Mouse (Mus musculus) kidney, embryonic 15.5 days (tissue): ENCODE measurements around the gene Dus3l. TPM values are rescaled to one million over a fixed set of nuclear protein-coding genes. Genes with fewer than 3 reads are reported as not detected.
A peak's percentile ranks its signal among the peaks of the same experiment; 100 is the strongest.

Source experiments
- ATAC-seq: fragments of 200-750 bp; cut with Nextera tagmentation; replicated peaks from 2 replicates; pipeline ENCODE4 v1.8.0; 2017; ENCODE audit warnings: moderate TSS enrichment; ENCODE audit not compliant: low FRiP score
- H3K27ac ChIP-seq: fragments of 300-500 bp; sonication (generic); 2 replicates; pipeline ENCODE4 v1.5.1; 2015; ENCODE audit warnings: mild to moderate bottlenecking, inconsistent platforms
- H3K27me3 ChIP-seq: fragments of 300-500 bp; sonication (generic); 2 replicates; pipeline ENCODE4 v1.6.1; 2015; ENCODE audit warnings: inconsistent platforms
- H3K36me3 ChIP-seq: fragments of 300-500 bp; sonication (generic); 2 replicates; pipeline ENCODE4 v1.6.1; 2015; ENCODE audit warnings: inconsistent platforms
- H3K4me1 ChIP-seq: fragments of 300-500 bp; sonication (generic); 2 replicates; pipeline ENCODE4 v1.6.1; 2015; ENCODE audit warnings: inconsistent platforms
- H3K4me2 ChIP-seq: fragments of 300-500 bp; sonication (generic); 2 replicates; pipeline ENCODE4 v1.6.1; 2015; ENCODE audit warnings: moderate library complexity, mild to moderate bottlenecking, inconsistent platforms
- H3K4me3 ChIP-seq: fragments of 300-500 bp; sonication (generic); replicated peaks from 2 replicates; pipeline ENCODE4 v1.5.1; 2015; ENCODE audit warnings: mild to moderate bottlenecking, inconsistent platforms
- H3K9ac ChIP-seq: fragments of 300-500 bp; sonication (generic); 2 replicates; pipeline ENCODE4 v1.6.1; 2015; ENCODE audit warnings: mild to moderate bottlenecking, inconsistent platforms
- H3K9me3 ChIP-seq: fragments of 300-500 bp; sonication (generic); replicated peaks from 2 replicates; pipeline ENCODE4 v1.6.1; 2016; ENCODE audit warnings: inconsistent platforms
- WGBS: fragments of 180-500 bp; shearing (Covaris S2); methylation state at CpG from one replicate; pipeline ENCODE4 v1.1.7; 2015; ENCODE audit warnings: mixed read lengths; 5-methylcytosine and 5-hydroxymethylcytosine counted together
- polyA plus RNA-seq: library from polyadenylated mRNA; unstranded; fragments of >200 nt; fragmentation: Nextera tagmentation; extraction: Ambion mirVana; gene quantifications from 2 replicates; pipeline ENCODE4 v1.2.1, GENCODE M21; 2015

The Dus3l gene
- polyA plus RNA-seq, 1 experiment from 2014 or later = 54.6 TPM

- Histone ChIP-seq H3K4me1 (peaks cover 31% of the 10 kb centered on the region), H3K27ac (no peak overlapping the region), H3K27me3 (0 out of 2 replicates have a peak, but pooled peaks cover 4% of the 10 kb centered on the region), H3K36me3 (peaks cover 10% of the 10 kb centered on the region), H3K9ac (no peak overlapping the region), H3K4me2 (no peak overlapping the region), H3K9me3 (no peaks in the 10 kb centered on the region), H3K4me3 (no peak overlapping the region)
- 45% methylated on average over 6 of the region's 6 CpGs for WGBS
- ATAC-seq = no peak
These were observed 35.4 kb upstream of the Dus3l start for GRCm38 (mm10) chr17:56729151-56729550.

- H3K9ac ChIP-seq = no peak overlapping the region
- peaks cover 8% of the 10 kb centered on the region; the same call in 1 of the 2 replicates for H3K36me3 ChIP-seq
- 76% methylated on average over 2 of the region's 2 CpGs for WGBS
- H3K27me3 ChIP-seq = 0 out of 2 replicates have a peak, but pooled peaks cover 4% of the 10 kb centered on the region
- no peak for ATAC-seq
- no peak overlapping the region for H3K27ac ChIP-seq
- no peak overlapping the region for H3K4me3 ChIP-seq
- H3K4me1 ChIP-seq = peaks cover 31% of the 10 kb centered on the region
- H3K9me3 ChIP-seq = no peaks in the 10 kb centered on the region
- no peak overlapping the region for H3K4me2 ChIP-seq
These were observed 34.9 kb upstream of the Dus3l start for GRCm38 (mm10) chr17:56729656-56730055.

DNA sequence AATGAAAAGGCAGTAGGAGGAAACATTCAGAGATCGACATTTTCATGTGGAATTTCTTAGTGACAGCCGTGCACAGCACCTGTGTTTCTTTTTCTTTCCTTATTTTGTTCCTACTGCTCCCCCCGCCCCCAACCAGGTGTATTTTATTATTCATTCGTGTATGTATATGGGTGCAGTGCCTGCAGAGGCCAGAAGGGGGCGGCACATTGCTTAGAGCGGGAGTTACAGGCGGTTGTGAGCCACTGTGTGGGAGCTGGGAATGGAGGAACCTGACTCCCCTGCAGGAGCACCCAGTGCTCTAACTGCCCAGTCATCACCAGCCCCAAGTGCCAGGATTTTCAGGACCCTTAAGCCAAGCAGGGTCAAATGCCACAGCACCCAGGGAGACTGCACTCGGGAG is 28.0 kb upstream of the Dus3l start:
- 46% methylated on average over 8 of the region's 8 CpGs for WGBS
- ATAC-seq = no peak

DNA sequence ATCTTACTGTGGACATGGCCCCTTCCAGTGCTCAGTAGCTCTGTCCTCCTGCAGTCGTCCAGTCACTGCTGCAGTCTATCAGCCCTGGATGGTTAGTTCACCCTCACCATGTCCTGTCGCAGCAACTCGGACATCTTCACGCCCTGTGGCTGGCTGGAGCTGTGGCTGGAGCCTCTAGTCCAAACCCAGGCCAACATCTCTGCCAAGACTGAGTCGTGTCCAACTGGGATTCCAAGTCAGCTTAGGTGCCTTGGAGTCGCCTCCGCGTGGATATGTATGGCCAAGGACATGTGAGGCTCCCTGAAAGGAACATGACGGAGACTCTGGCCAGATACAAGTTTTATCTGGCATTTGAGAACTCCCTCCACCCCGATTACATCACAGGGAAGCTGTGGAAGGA is 26.3 kb upstream of the Dus3l start:
- ATAC-seq = no peak
- Histone ChIP-seq H3K9me3 (no peaks in the 10 kb centered on the region), H3K9ac (no peak overlapping the region), H3K4me3 (no peak overlapping the region), H3K36me3 (no peaks in the 10 kb centered on the region), H3K27me3 (0 out of 2 replicates have a peak, but pooled peaks cover 4% of the 10 kb centered on the region), H3K4me1 (no peaks in the 10 kb centered on the region), H3K4me2 (no peak overlapping the region), H3K27ac (no peak overlapping the region)
- WGBS = 83% methylated on average over 10 of the region's 10 CpGs

More for the DNA sequence above, 28.0 kb upstream of the Dus3l start:
- no peak overlapping the region for H3K9ac ChIP-seq
- H3K27ac ChIP-seq = no peak overlapping the region
- H3K27me3 ChIP-seq = 0 out of 2 replicates have a peak, but pooled peaks cover 4% of the 10 kb centered on the region
- no peak overlapping the region for H3K4me2 ChIP-seq
- no peaks in the 10 kb centered on the region for H3K36me3 ChIP-seq
- H3K4me3 ChIP-seq = no peak overlapping the region
- H3K4me1 ChIP-seq = no peaks in the 10 kb centered on the region
- no peaks in the 10 kb centered on the region for H3K9me3 ChIP-seq

- WGBS = 78% methylated on average over 17 of the region's 17 CpGs
- Histone ChIP-seq H3K4me3 (no peak overlapping the region), H3K9ac (no peak overlapping the region), H3K36me3 (no peaks in the 10 kb centered on the region), H3K4me1 (no peaks in the 10 kb centered on the region), H3K9me3 (no peaks in the 10 kb centered on the region), H3K27me3 (no peaks in the 10 kb centered on the region), H3K4me2 (no peak overlapping the region), H3K27ac (no peak overlapping the region)
- no peak for ATAC-seq
These were observed 24.3 kb upstream of the Dus3l start for GRCm38 (mm10) chr17:56740118-56740787.

GRCm38 (mm10) chr17:56740788-56741160 is 23.8 kb upstream of the Dus3l start:
- no peaks in the 10 kb centered on the region for H3K4me1 ChIP-seq
- ATAC-seq = no peak
- H3K27ac ChIP-seq = no peak overlapping the region
- H3K27me3 ChIP-seq = no peaks in the 10 kb centered on the region
- H3K9me3 ChIP-seq = no peaks in the 10 kb centered on the region
- H3K4me2 ChIP-seq = no peak overlapping the region
- WGBS = 79% methylated on average over 17 of the region's 17 CpGs
- H3K4me3 ChIP-seq = no peak overlapping the region
- H3K9ac ChIP-seq = no peak overlapping the region
- H3K36me3 ChIP-seq = no peaks in the 10 kb centered on the region

- Histone ChIP-seq H3K27me3 (no peaks in the 10 kb centered on the region), H3K27ac (no peak overlapping the region), H3K9ac (no peak overlapping the region), H3K9me3 (no peaks in the 10 kb centered on the region), H3K36me3 (no peaks in the 10 kb centered on the region), H3K4me2 (no peak overlapping the region), H3K4me1 (no peaks in the 10 kb centered on the region), H3K4me3 (no peak overlapping the region)
- WGBS = 65% methylated on average over 5 of the region's 5 CpGs
- no peak for ATAC-seq
These were observed 20.4 kb upstream of the Dus3l start for GRCm38 (mm10) chr17:56744173-56744572.

DNA sequence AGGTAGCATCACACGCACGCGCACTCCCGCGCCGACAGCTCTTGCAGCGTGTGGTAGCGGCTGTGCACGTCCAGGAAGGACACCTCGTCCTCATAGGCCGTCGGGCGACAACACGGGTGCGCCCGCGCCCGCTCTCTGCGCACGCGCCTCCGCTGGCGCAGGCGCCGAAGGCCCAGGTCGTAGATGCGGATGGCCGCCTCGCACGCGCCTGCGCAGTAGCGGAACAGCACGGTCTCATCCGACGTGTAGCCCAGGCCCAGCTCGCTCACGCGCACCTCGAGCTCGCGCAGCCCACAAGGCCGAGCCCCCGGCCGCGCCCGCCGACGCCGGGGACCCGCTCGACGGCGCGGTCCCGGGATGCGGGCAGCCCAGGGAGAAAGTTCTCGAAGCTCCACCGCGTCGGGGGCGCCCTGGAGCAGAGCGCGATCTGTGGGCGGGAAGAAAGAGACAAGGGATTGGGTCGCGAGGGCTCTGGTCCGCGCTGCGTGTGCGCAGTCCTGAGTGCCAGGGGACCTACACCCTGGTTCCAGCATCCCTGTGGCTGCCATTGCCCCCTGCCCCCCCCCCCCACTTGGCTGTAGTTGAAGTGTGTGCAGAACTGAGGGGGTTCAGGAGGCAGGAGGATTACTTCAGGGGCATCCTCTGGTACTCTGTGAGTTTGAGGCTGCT is 13.0 kb upstream of the Dus3l start:
- peaks cover 66% of the 10 kb centered on the region for H3K27me3 ChIP-seq
- peaks cover 26% of the 10 kb centered on the region for H3K4me1 ChIP-seq
- WGBS = 19% methylated on average over 71 of the region's 71 CpGs
- H3K27ac ChIP-seq = no peak overlapping the region
- H3K9ac ChIP-seq = peak overlapping the region; percentile 2; the same call in 1 of the 2 replicates
- H3K36me3 ChIP-seq = no peaks in the 10 kb centered on the region
- peak; percentile 59 for ATAC-seq
- H3K4me3 ChIP-seq = peak overlapping the region; percentile 37
- H3K9me3 ChIP-seq = no peaks in the 10 kb centered on the region
- H3K4me2 ChIP-seq = peak overlapping the region; percentile 57

- Histone ChIP-seq H3K4me1 (peaks cover 44% of the 10 kb centered on the region), H3K9me3 (no peaks in the 10 kb centered on the region), H3K27me3 (peaks cover 78% of the 10 kb centered on the region), H3K36me3 (no peaks in the 10 kb centered on the region), H3K9ac (no peak overlapping the region), H3K27ac (no peak overlapping the region), H3K4me3 (no peak overlapping the region), H3K4me2 (no peak overlapping the region)
- no peak for ATAC-seq
- WGBS = 19% methylated on average over 15 of the region's 15 CpGs
These were observed 11.1 kb upstream of the Dus3l start for GRCm38 (mm10) chr17:56753452-56753851.

DNA sequence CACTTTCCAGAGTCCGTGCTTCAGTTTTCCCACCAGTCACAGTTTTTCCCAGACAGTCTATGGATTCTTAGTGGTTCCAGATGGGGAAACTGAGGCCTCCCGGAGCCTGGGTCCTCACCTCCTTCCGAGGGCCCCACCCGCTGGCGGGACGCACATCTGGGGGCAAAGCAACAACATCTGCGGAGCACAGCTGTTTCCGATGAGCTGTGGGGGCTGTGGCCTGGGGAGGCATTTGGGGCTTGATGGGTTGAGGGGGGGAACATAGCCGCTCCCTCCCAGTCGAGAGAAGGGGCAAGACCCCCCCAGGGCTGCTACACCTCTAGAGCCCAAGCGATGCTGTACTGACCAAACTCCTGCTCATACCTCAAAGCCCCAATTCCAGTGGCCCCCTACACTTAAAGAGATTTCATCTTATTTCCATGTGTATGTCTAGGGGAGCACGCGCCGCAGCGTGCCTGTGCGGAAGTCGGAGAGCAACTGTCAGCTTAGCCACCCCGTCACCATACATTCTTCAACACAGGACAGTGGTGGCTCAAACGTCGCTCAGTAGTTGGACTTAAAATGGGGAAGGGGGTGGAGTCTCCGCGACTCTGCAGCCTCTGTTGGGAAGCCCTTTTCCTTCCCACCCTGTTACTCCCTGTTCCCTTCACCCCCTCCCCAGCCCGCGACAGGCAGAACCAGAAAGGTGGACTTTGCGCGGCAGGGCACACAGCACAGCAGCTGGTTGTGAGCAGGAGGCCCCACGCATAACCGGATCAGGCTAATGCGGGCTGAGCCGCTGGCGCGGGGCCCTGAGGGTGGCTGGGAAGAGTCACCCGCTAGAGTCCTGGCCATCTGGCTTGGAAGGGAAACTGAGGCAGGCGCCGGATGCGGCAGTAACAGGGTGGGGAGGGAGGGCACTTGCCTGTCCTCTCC is 10.0 kb upstream of the Dus3l start:
- no peak overlapping the region for H3K27ac ChIP-seq
- peak overlapping the region; percentile 33 for H3K4me2 ChIP-seq
- H3K4me3 ChIP-seq = 0 out of 2 replicates have a peak overlapping the region, but pooled peaks have one; percentile 3
- ATAC-seq = no peak
- peaks cover 44% of the 10 kb centered on the region for H3K4me1 ChIP-seq
- WGBS = 12% methylated on average over 36 of the region's 36 CpGs
- H3K27me3 ChIP-seq = peaks cover 78% of the 10 kb centered on the region
- H3K9ac ChIP-seq = no peak overlapping the region
- no peaks in the 10 kb centered on the region for H3K36me3 ChIP-seq
- no peaks in the 10 kb centered on the region for H3K9me3 ChIP-seq

DNA sequence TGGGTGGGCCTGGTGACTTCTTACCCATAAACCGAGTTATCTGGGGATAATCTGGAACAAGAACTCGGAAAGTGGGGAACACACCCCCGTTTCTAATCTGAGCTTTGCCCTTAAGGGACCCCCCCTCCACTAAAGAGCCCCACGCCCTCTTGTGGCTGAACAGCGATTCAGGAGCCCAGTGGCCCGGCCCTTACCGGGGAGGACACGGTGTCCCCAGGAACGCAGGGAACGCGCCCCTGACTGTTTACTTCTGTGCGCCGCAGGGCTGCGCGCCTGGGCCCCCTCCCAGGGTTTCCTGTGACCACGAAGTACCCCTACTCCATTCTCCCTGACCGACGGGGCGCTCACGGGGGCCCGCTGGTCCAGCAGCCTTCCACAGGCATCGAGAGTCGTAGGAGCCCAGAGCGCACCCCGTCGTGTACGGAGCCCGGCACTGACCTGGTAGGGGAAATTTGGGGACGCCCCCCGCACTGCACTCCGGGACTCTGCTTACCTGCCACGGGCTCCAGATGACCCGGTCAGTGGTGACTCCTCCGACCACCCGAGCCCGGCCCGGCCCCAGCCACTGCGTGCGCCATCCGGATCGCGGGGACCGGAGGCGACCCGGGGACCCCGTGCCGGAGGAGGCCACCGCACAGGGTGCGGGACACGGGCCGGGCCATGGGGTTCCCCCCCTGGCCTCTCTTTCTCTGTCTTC is 7.7 kb upstream of the Dus3l start:
- Histone ChIP-seq H3K27ac (no peak overlapping the region), H3K4me1 (peaks cover 42% of the 10 kb centered on the region), H3K4me3 (peak overlapping the region; percentile 57), H3K36me3 (no peaks in the 10 kb centered on the region), H3K9me3 (no peaks in the 10 kb centered on the region), H3K9ac (peak overlapping the region; percentile 66), H3K4me2 (peak overlapping the region; percentile 99), H3K27me3 (peaks cover 64% of the 10 kb centered on the region)
- under 1% methylated on average over 50 of the region's 51 CpGs for WGBS
- ATAC-seq = peak; percentile 11; the same call in 1 of the 2 replicates
